Mouse (Mus musculus) kidney, adult 10 weeks (tissue): ENCODE data around the gene Rufy2. TPM values are rescaled to one million over a fixed set of nuclear protein-coding genes. Genes with fewer than 3 reads are reported as not detected.

ENCODE experiments used
- polyA plus RNA-seq: library from polyadenylated mRNA; stranded (reverse); fragments of 350-450 nt; fragmentation: Illumina TruSeq; extraction: RNeasy Lipid Tissue Mini Kit (QIAGEN cat#74804); gene quantifications from one replicate; pipeline ENCODE4 v1.2.3, GENCODE M21; 2014; ENCODE audit warnings: low read depth, low replicate concordance

Rufy2 gene
- polyA plus RNA-seq: 23.1 TPM

DNA sequence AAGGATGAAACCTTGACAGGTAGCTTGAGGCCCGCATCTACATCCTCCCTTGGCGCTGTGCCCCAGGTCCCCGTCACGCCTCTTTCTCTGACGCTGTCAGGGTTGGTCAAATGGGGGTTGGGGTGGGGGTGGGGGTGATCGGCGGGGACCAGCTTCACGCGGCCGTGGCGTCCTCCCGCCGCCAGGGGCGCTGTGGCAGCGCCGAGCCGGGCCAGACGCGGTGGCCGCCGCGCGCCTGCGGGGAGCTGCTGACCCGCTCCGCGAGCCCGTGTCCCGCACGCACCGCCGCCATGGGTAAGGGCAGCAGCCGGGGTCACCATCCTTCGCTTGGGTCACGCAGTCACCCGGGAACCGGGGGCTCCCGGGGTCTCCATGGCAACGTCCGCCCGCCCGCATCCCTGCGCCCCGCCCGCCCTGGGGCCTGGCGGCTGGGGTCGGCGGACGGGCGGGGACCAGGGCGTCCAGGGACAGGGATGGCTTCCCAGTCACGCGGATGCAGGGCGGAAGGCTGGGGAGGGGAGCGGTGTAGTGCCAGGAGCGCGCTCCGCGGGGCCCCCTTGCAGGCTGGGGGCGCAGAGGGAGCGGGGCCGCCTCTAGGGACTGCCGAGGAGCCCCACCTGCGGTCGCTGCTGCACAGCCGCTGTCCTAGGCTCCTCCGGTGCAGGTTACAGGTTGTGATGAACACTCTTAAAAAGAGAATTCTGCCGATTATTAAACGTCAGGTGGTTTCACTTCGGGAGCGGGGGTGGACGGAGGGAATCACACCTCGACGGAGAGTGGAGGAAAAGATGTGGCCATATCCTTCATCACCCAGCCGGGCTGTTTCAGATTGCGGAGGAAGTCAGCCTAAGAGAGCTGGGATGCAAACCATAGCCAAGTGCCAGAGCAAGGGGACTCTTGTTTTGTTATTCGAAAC is at the start of gene Rufy2:
Gene Rufy2, plus strand, starts transcription at position 185 of the 916 bp plus-strand sequence.

DNA sequence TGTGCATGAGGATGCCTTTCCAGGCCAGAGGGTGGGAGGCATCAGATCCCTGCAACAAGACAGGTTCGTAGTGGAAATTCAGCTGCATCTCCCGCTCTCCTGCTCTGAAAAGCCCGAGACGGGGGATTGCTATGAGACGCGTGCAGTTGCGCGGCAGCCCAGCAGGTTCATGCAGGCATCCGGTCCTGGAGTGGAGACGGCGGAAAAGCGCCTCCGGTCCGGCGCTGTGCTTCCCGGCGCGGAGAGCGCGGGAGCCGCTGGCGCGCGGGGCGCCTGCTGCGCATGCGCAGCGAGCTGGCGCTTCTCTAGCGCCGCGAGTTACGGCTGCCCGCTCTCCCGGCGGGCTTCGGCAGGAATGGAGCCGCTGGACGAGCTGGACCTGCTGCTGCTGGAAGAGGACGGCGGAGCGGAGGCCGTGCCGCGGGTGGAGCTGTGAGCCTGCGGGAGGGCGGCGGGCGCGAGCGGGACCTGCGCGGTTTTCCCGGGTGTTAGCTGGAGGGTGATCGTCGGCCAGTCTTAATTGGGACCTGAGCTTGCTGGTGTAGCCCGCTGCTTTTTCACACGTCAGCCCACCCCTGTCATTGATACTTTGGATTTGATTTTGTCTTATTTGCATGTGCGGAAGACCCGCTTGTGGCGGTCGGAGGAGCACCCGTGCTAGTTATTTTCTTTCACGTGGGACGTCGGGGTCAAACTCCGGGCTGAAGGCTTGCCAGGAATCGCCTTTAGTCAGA is 33.1 kb upstream of the Rufy2 start, which contains the start of gene Dna2:
Gene Dna2, plus strand, starts transcription at position 289 of the 734 bp plus-strand sequence.

DNA sequence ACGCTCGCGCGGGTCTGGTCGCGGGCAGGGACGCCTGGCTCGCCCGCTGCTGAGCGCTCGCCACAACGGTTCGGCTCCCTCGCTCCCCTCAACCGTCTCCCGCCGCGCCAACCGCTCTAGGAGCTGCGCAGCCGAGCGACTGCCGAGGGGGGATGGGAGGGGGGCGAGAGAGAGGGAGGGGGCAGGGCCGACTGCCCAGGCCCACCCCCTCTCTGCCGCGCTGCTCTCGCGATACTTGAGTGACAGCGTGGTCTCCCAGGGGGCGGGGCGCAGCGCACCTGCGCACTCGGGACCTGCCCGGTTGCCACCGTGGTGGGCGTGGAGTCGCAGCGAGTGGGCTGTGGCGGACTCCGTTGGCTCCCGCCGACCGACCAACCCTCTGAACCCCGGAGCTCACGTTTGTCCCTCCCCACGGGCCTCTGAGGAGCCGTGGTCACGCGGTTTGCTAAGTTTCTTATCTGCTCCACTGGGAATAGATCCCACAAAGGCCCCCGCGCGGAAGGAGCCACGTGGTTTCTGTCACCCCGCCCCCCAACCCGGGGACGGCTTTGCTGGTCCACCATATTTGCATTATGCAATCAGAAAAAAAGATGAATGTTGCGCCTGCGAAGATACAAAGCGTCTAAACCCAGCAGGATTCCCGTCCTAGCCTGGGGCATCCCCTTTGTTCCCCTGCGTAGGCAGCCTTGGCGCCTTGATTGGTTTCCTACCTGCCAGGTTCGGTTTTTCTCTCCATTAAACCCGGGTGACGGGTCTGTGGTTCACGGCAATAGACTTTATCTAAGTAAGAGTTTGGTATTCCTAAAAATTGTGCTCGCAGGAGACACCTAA is 43.9 kb downstream of the Rufy2 start, which contains the start of the genes Hnrnph3 and Pbld2:
Gene Hnrnph3, minus strand, starts transcription at position 469 of the 831 bp plus-strand sequence.
Gene Pbld2, plus strand, starts transcription at position 567 of the 831 bp plus-strand sequence.

DNA sequence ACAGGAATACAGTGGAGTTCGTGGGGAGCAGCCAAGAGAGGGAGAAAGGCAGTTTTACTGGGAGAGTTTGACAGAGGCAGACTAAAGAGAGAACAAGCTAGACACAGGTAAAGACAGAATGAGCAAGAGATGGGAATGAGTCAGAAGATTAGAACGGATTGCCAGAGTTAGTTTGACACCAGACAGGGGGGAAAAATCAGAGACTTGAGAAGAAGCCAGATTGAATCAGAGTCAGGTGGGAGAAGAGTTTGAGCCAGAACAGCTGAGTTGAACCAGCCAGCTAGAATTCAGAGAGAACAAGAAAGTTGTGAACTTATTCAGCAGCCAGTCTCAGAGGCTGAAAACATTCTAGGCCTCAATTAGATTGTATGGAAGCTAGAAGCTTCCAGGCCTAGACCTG is 79.8 kb downstream of the Rufy2 start, which contains the start of gene Pbld1:
Gene Pbld1, plus strand, starts transcription at position 301 of the 400 bp plus-strand sequence.

Other genes starting within 250 kb of the Rufy2 start
- 139 TPM for gene Ccar1, start 187.9 kb upstream of the Rufy2 start, polyA plus RNA-seq
- 3.1 TPM for gene Tet1, start 71.2 kb upstream of the Rufy2 start, polyA plus RNA-seq
- gene Slc25a16, start 59.6 kb upstream of the Rufy2 start, polyA plus RNA-seq: 194 TPM
- gene Dna2, start 33.2 kb upstream of the Rufy2 start, polyA plus RNA-seq: 8.1 TPM
- 73.5 TPM for gene Hnrnph3, start 44.0 kb downstream of the Rufy2 start, polyA plus RNA-seq
- 23.0 TPM for gene Pbld2, start 44.1 kb downstream of the Rufy2 start, polyA plus RNA-seq
- gene Pbld1, start 79.9 kb downstream of the Rufy2 start, polyA plus RNA-seq: 54.2 TPM
- 0.36 TPM for gene Atoh7, start 119.4 kb downstream of the Rufy2 start, polyA plus RNA-seq
- gene Mypn, start 223.7 kb downstream of the Rufy2 start, polyA plus RNA-seq: not detected